Mouse (Mus musculus) C2C12 (cell line): ENCODE measurements at regions not wholly inside any gene's neighbourhood (a gene's known extent, or its start where the extent isn't known, plus 50 kb on each side); places are given as distances from the start of the nearest gene placed in this dataset.

Experiments
- H3K27me3 ChIP-seq: one replicate; pipeline ENCODE4 v1.6.1; 2011; ENCODE audit not compliant: control insufficient read depth, insufficient read depth, insufficient read length
- H3K36me3 ChIP-seq: one replicate; pipeline ENCODE4 v1.6.1; 2011; ENCODE audit not compliant: control insufficient read depth, insufficient read depth
- H3K4me3 ChIP-seq: one replicate; pipeline ENCODE4 v1.5.1; 2011; ENCODE audit warnings: mild to moderate bottlenecking, control low read depth; ENCODE audit not compliant: poor library complexity, insufficient read depth, severe bottlenecking
- H3K79me2 ChIP-seq: one replicate; pipeline ENCODE4 v1.6.1; 2011; ENCODE audit not compliant: control insufficient read depth, insufficient read depth
- H3K79me3 ChIP-seq: one replicate; pipeline ENCODE4 v1.6.1; 2011; ENCODE audit warnings: low read depth, control low read depth
- H3ac ChIP-seq: one replicate; pipeline ENCODE3; 2011; ENCODE audit warnings: low read depth; ENCODE audit not compliant: control insufficient read depth, insufficient read length
- CEBPB ChIP-seq: IDR thresholded peaks from one replicate; pipeline ENCODE4 v1.6.1; 2011; ENCODE audit warnings: low read depth, mild to moderate bottlenecking, control low read depth, moderate library complexity
- CTCF ChIP-seq: IDR thresholded peaks from one replicate; pipeline ENCODE4 v1.5.1; 2011; ENCODE audit not compliant: control insufficient read depth, insufficient read depth, insufficient read length
- FOSL1 ChIP-seq: IDR thresholded peaks from one replicate; pipeline ENCODE4 v1.8.0; 2011; ENCODE audit warnings: mild to moderate bottlenecking, low read length; ENCODE audit not compliant: poor library complexity, insufficient read depth, severe bottlenecking
- MAX ChIP-seq: IDR thresholded peaks from one replicate; pipeline ENCODE4 v1.6.1; 2011; ENCODE audit warnings: mild to moderate bottlenecking, control low read depth
- MYOD1 ChIP-seq: IDR thresholded peaks from one replicate; pipeline ENCODE4 v1.6.1; 2011; ENCODE audit warnings: low read depth; ENCODE audit not compliant: control insufficient read depth, insufficient read length
- MYOG ChIP-seq: IDR thresholded peaks from one replicate; pipeline ENCODE4 v1.6.1; 2011; ENCODE audit not compliant: control insufficient read depth, insufficient read length; ENCODE audit errors: extremely low read depth
- USF1 ChIP-seq: IDR thresholded peaks from one replicate; pipeline ENCODE4 v1.6.1; 2011; ENCODE audit warnings: low read depth, mild to moderate bottlenecking, control low read depth, moderate library complexity

DNA sequence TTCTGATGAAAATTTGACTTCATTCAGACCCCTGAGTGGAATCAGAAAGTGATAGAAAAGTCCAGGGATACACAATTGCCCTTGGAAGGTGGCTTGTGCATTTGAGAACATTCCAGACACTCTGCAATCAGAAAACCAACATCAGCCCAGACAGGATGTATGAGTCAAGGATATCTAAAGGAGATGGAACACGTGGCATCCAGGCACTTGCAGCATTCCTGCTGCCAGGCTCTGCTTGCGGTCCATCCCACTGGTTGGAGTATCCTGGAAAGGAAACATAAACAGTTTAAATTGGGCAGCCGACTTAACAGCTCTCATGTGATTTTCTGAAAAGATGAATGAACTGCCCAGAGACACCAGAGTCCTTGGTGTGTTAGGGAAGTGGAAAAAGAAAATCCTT lies 341.2 kb downstream of the Pdgfc start:
- H3K79me3 ChIP-seq: no peaks in the 10 kb centered on the region
- no peak overlapping the region for H3ac ChIP-seq
- peak; percentile 46 for TF ChIP-seq MYOD1
- peak; percentile 98 for TF ChIP-seq MAX
- TF ChIP-seq USF1: peak; percentile 93
- TF ChIP-seq FOSL1: no peak
- peak; percentile 62 for TF ChIP-seq CEBPB
- TF ChIP-seq MYOG: no peak
- no peak for TF ChIP-seq CTCF
- no peaks in the 10 kb centered on the region for H3K27me3 ChIP-seq
- no peaks in the 10 kb centered on the region for H3K36me3 ChIP-seq
- H3K79me2 ChIP-seq: no peaks in the 10 kb centered on the region
- no peak overlapping the region for H3K4me3 ChIP-seq

DNA sequence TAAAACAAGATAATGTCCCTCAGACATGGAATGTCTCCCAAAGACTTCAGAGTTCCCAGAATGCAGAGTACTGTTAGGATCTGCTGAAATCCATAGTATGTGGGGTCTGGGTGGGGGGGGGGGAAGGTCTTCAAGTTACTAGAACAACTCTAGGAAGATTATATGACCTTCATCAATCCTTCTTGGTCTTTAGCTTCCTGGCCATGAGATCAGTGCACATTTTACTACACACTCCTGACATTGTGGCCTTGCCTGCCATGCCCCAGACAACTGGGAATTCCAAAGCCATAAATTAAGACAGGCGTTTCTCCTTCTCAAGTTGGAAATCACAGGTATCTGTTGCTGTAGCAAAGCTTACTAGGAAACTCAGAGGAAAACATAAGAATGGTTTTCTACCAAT lies 343.1 kb downstream of the Pdgfc start:
- H3K27me3 ChIP-seq: no peaks in the 10 kb centered on the region
- H3K79me3 ChIP-seq: no peaks in the 10 kb centered on the region
- no peak overlapping the region for H3K4me3 ChIP-seq
- no peaks in the 10 kb centered on the region for H3K79me2 ChIP-seq
- no peak for TF ChIP-seq MYOG
- TF ChIP-seq USF1: no peak
- no peak for TF ChIP-seq MAX
- no peak for TF ChIP-seq CTCF
- no peak for TF ChIP-seq CEBPB
- TF ChIP-seq FOSL1: no peak
- no peak for TF ChIP-seq MYOD1
- H3ac ChIP-seq: no peak overlapping the region
- H3K36me3 ChIP-seq: no peaks in the 10 kb centered on the region

DNA sequence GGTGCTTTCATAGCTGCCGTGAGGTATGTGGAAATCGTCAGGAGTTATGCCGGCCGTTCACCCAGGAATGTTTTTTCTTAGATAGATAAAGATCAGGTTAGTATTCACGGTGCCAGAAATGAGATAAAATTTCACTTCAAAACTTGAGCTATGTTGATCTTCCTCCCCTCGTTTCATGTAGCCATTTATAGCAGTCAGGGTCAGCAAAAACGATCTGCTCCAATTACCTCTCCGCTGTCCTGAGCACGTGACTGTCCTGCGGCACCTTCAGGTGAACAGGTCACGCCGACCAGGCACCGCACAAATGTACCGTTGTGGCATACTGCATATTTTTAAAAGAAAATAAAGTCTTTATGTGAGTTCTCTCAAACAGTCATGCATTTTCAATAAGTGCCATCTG lies 350.7 kb downstream of the Pdgfc start:
- Histone ChIP-seq H3K36me3 (no peaks in the 10 kb centered on the region), H3K4me3 (no peak overlapping the region), H3K27me3 (no peaks in the 10 kb centered on the region), H3ac (no peak overlapping the region), H3K79me2 (no peaks in the 10 kb centered on the region), H3K79me3 (no peaks in the 10 kb centered on the region)
- TF ChIP-seq CTCF (no peak), USF1 (no peak), MYOD1 (no peak), MAX (no peak), CEBPB (no peak), MYOG (no peak), FOSL1 (no peak)

DNA sequence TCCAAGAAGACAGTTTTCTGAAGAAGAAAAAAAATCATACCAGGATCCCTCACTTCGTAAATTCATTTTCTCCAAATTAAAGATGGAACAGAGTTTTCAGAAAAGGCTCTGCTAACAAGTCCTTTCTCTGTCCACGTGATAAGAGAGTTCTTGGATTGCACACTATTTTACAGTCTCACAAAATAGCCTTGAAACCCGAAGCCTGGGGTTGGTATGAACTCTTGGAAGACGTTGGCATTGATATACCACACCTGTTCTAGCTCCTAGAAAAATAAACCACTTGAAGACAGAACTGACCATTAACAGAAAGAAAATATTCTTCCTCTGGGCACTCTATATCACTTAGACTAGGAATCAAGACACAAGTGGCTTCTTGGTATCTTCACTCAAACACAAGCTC lies 351.4 kb downstream of the Pdgfc start:
- Histone ChIP-seq H3K36me3 (no peaks in the 10 kb centered on the region), H3K79me3 (no peaks in the 10 kb centered on the region), H3K27me3 (no peaks in the 10 kb centered on the region), H3ac (no peak overlapping the region), H3K4me3 (no peak overlapping the region), H3K79me2 (no peaks in the 10 kb centered on the region)
- TF ChIP-seq CEBPB (no peak), CTCF (no peak), MYOG (no peak), USF1 (peak; percentile 65)

DNA sequence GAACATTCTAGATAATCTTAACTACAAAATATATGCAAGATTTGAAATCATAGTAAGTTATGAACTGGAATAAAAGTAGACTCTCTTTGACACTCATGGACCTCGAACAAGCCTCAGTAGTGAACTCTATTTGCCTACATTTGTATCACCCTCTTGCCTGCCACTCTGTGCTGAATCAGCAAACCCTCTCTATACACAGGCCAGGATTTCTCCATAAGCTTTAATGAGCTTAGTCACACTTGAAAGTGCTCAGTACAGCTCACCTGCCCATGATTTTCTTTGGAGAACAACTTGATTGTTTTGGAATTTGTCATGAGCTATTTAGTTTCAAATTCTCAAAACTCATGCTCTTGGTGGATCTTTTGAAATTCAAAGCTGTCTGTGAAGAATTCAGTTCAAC lies 361.0 kb downstream of the Pdgfc start:
- TF ChIP-seq CEBPB (no peak), CTCF (no peak), USF1 (no peak), FOSL1 (no peak), MYOG (no peak), MYOD1 (no peak), MAX (no peak)
- no peaks in the 10 kb centered on the region for H3K79me2 ChIP-seq
- H3K79me3 ChIP-seq: no peaks in the 10 kb centered on the region
- H3K4me3 ChIP-seq: no peak overlapping the region
- H3K36me3 ChIP-seq: no peaks in the 10 kb centered on the region
- no peaks in the 10 kb centered on the region for H3K27me3 ChIP-seq
- H3ac ChIP-seq: no peak overlapping the region

DNA sequence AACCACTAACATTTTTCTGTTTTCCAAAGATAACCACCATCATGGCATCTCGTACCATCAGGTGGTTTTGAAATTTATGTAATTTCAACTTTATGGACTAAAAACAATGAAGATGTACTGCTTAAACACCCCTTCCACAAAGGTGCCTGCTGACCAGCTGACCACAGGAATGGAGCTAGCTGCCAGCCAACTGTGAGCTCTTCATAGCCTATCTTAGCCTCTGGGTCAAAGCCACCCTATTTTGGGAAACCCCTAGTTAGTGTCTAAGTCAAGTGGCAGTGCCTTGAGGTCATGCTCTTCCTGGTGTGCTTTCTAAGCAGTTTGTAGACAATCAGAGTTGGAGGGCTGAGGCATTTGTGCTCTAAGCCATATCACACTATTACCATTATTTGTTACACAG lies 364.8 kb downstream of the Pdgfc start:
- H3ac ChIP-seq: no peak overlapping the region
- H3K4me3 ChIP-seq: no peak overlapping the region
- H3K79me3 ChIP-seq: no peaks in the 10 kb centered on the region
- no peaks in the 10 kb centered on the region for H3K79me2 ChIP-seq
- no peak for TF ChIP-seq CTCF
- no peak for TF ChIP-seq USF1
- no peak for TF ChIP-seq FOSL1
- no peak for TF ChIP-seq MYOD1
- TF ChIP-seq MYOG: no peak
- TF ChIP-seq CEBPB: no peak
- TF ChIP-seq MAX: no peak
- no peaks in the 10 kb centered on the region for H3K27me3 ChIP-seq
- H3K36me3 ChIP-seq: no peaks in the 10 kb centered on the region
